Mouse (Mus musculus) MEL (cell line): Measurements from ENCODE around the gene Tspan13. TPM values are rescaled to one million over a fixed set of nuclear protein-coding genes. Genes with fewer than 3 reads are reported as not detected.

Experiments
- DNase-seq: peaks from one replicate; pipeline ENCODE4 v3.0.0; 2011; ENCODE audit warnings: low read depth, low spot score
- H3K27ac ChIP-seq: 2 replicates; pipeline ENCODE4 v1.5.1; 2012; ENCODE audit warnings: low read depth, mild to moderate bottlenecking, control low read depth, low read length, moderate library complexity; ENCODE audit not compliant: control insufficient read depth
- H3K27me3 ChIP-seq, 2 experiments: fragments of 150-350 bp in 1 of 2; sonication (generic) in 1 of 2; 2 replicates each; pipeline ENCODE4 v1.6.1; 2012; ENCODE audit warnings: low read length in 2 of 2, mild to moderate bottlenecking in 2 of 2, improper control_type of control experiment in 1 of 2, moderate library complexity in 1 of 2; ENCODE audit not compliant: insufficient read depth in 2 of 2, control insufficient read depth in 1 of 2
- H3K36me3 ChIP-seq, 2 experiments: 2 replicates each; pipeline ENCODE4 v1.6.1; 2012 to 2014; ENCODE audit warnings: low read length in 2 of 2, improper control_type of control experiment in 1 of 2, inconsistent platforms in 1 of 2, mild to moderate bottlenecking in 1 of 2; ENCODE audit not compliant: insufficient read depth in 2 of 2, control insufficient read depth in 1 of 2
- H3K4me1 ChIP-seq, 2 experiments: fragments of 150-350 bp in 1 of 2; sonication (generic) in 1 of 2; 2 replicates each; pipeline ENCODE4 v1.6.1; 2012; ENCODE audit warnings: low read length in 2 of 2, improper control_type of control experiment in 1 of 2, mild to moderate bottlenecking in 1 of 2; ENCODE audit not compliant: insufficient read depth in 2 of 2, control insufficient read depth in 1 of 2
- H3K4me3 ChIP-seq, 2 experiments: fragments of 150-350 bp in 1 of 2; sonication (generic) in 1 of 2; 2 replicates each; pipeline ENCODE4 v1.5.1; 2012; ENCODE audit warnings: low read depth in 2 of 2, low read length in 2 of 2, mild to moderate bottlenecking in 2 of 2, moderate library complexity in 2 of 2, control low read depth in 1 of 2, improper control_type of control experiment in 1 of 2; ENCODE audit not compliant: control insufficient read depth in 1 of 2, insufficient read depth in 1 of 2
- H3K79me2 ChIP-seq: 2 replicates; pipeline ENCODE4 v1.6.1; 2012; ENCODE audit warnings: mild to moderate bottlenecking, low read length, moderate library complexity; ENCODE audit not compliant: control insufficient read depth, poor library complexity, insufficient read depth
- H3K9ac ChIP-seq: 2 replicates; pipeline ENCODE4 v1.6.1; 2012; ENCODE audit warnings: low read depth, mild to moderate bottlenecking, control low read depth, low read length, moderate library complexity; ENCODE audit not compliant: control insufficient read depth, poor library complexity, severe bottlenecking
- H3K9me3 ChIP-seq: fragments of 150-350 bp; sonication (generic); replicated peaks from 2 replicates; pipeline ENCODE4 v1.6.1; 2012; ENCODE audit warnings: mild to moderate bottlenecking, low read length, improper control_type of control experiment, moderate library complexity; ENCODE audit not compliant: insufficient read depth
- BHLHE40 ChIP-seq: IDR thresholded peaks from 2 replicates; pipeline ENCODE4 v1.6.1; 2012; ENCODE audit warnings: low read depth, mild to moderate bottlenecking, inconsistent platforms, low read length, improper control_type of control experiment, borderline replicate concordance
- CHD1 ChIP-seq: IDR thresholded peaks from 2 replicates; pipeline ENCODE4 v1.6.1; 2012; ENCODE audit warnings: low read depth, mild to moderate bottlenecking, inconsistent platforms, low read length, improper control_type of control experiment
- CHD2 ChIP-seq: IDR thresholded peaks from 2 replicates; pipeline ENCODE4 v1.6.1; 2011; ENCODE audit warnings: low read length, improper control_type of control experiment
- CTCF ChIP-seq, 3 experiments: IDR thresholded peaks in 2 of 3; conservative IDR thresholded peaks in 1 of 3; 2 replicates each; pipeline ENCODE4 v1.5.1; 2011 to 2012; ENCODE audit warnings: low read length in 3 of 3, low read depth in 2 of 3, mild to moderate bottlenecking in 2 of 3, improper control_type of control experiment in 1 of 3, inconsistent platforms in 1 of 3, mixed read lengths in 1 of 3, moderate library complexity in 1 of 3; ENCODE audit not compliant: control insufficient read depth in 1 of 3, insufficient read depth in 1 of 3, poor library complexity in 1 of 3, severe bottlenecking in 1 of 3
- E2F4 ChIP-seq: IDR thresholded peaks from 2 replicates; pipeline ENCODE4 v1.6.1; 2011; ENCODE audit warnings: low read depth, low read length, improper control_type of control experiment, borderline replicate concordance
- ELF1 ChIP-seq: IDR thresholded peaks from 2 replicates; pipeline ENCODE4 v1.6.1; 2014; ENCODE audit warnings: low read depth, mild to moderate bottlenecking, inconsistent platforms, low read length, improper control_type of control experiment, moderate library complexity
- EP300 ChIP-seq, 2 experiments: IDR thresholded peaks; 2 replicates each; pipeline ENCODE4 v1.6.1; 2011; ENCODE audit warnings: improper control_type of control experiment in 2 of 2, low read length in 2 of 2, low read depth in 1 of 2, mild to moderate bottlenecking in 1 of 2
- ETS1 ChIP-seq: IDR thresholded peaks from 2 replicates; pipeline ENCODE4 v1.6.1; 2012; ENCODE audit warnings: low read depth, mild to moderate bottlenecking, inconsistent platforms, low read length, improper control_type of control experiment, moderate library complexity
- GABPA ChIP-seq: IDR thresholded peaks from 2 replicates; pipeline ENCODE4 v1.6.1; 2012; ENCODE audit warnings: low read depth, mild to moderate bottlenecking, inconsistent platforms, low read length, improper control_type of control experiment, moderate library complexity
- GATA1 ChIP-seq: IDR thresholded peaks from 2 replicates; pipeline ENCODE4 v1.6.1; 2011; ENCODE audit warnings: low read depth, low read length, improper control_type of control experiment
- JUND ChIP-seq: IDR thresholded peaks from 2 replicates; pipeline ENCODE4 v1.6.1; 2011; ENCODE audit warnings: low read depth, mild to moderate bottlenecking, improper control_type of control experiment, low read length
- KAT2A ChIP-seq: conservative IDR thresholded peaks from 2 replicates; pipeline ENCODE4 v1.6.1; 2012; ENCODE audit warnings: low read depth, low read length, improper control_type of control experiment, inconsistent platforms
- MAX ChIP-seq: IDR thresholded peaks from 2 replicates; pipeline ENCODE4 v1.6.1; 2011; ENCODE audit warnings: low read length, improper control_type of control experiment
- MAZ ChIP-seq: IDR thresholded peaks from 2 replicates; pipeline ENCODE4 v1.6.1; 2012; ENCODE audit warnings: low read depth, mild to moderate bottlenecking, inconsistent platforms, low read length, improper control_type of control experiment
- MEF2A ChIP-seq: IDR thresholded peaks from 2 replicates; pipeline ENCODE4 v1.6.1; 2014; ENCODE audit warnings: low read depth, mild to moderate bottlenecking, inconsistent platforms, low read length, improper control_type of control experiment; ENCODE audit not compliant: poor library complexity, insufficient replicate concordance, severe bottlenecking; ENCODE audit errors: extremely low read depth
- MXI1 ChIP-seq: IDR thresholded peaks from 2 replicates; pipeline ENCODE4 v1.6.1; 2011; ENCODE audit warnings: mild to moderate bottlenecking, low read depth, low read length, improper control_type of control experiment
- MYB ChIP-seq: IDR thresholded peaks from 2 replicates; pipeline ENCODE4 v1.6.1; 2011; ENCODE audit warnings: mild to moderate bottlenecking, low read depth, low read length, improper control_type of control experiment
- MYC ChIP-seq: IDR thresholded peaks from 2 replicates; pipeline ENCODE4 v1.6.1; 2011; ENCODE audit warnings: low read depth, mild to moderate bottlenecking, low read length, improper control_type of control experiment, moderate library complexity
- NELFE ChIP-seq: IDR thresholded peaks from 2 replicates; pipeline ENCODE4 v1.6.1; 2011; ENCODE audit warnings: low read depth, low read length, improper control_type of control experiment
- POLR2A ChIP-seq, 2 experiments: IDR thresholded peaks; 2 replicates each; pipeline ENCODE4 v1.6.1; 2011 to 2012; ENCODE audit warnings: low read length in 2 of 2, mild to moderate bottlenecking in 2 of 2, control low read depth in 1 of 2, improper control_type of control experiment in 1 of 2, low read depth in 1 of 2, moderate library complexity in 1 of 2; ENCODE audit not compliant: control insufficient read depth in 1 of 2, insufficient read depth in 1 of 2, poor library complexity in 1 of 2
- RAD21 ChIP-seq: IDR thresholded peaks from 2 replicates; pipeline ENCODE4 v1.6.1; 2011; ENCODE audit warnings: mild to moderate bottlenecking, low read depth, low read length, improper control_type of control experiment
- RCOR1 ChIP-seq: IDR thresholded peaks from 2 replicates; pipeline ENCODE4 v1.6.1; 2012; ENCODE audit warnings: low read depth, mild to moderate bottlenecking, inconsistent platforms, low read length, improper control_type of control experiment
- SMC3 ChIP-seq: IDR thresholded peaks from 2 replicates; pipeline ENCODE4 v1.6.1; 2011; ENCODE audit warnings: low read depth, low read length, improper control_type of control experiment
- TBP ChIP-seq: IDR thresholded peaks from 2 replicates; pipeline ENCODE4 v1.8.0; 2011; ENCODE audit warnings: low read depth, low read length, improper control_type of control experiment
- TCF12 ChIP-seq: IDR thresholded peaks from 2 replicates; pipeline ENCODE4 v1.6.1; 2014; ENCODE audit warnings: low read depth, mild to moderate bottlenecking, inconsistent platforms, low read length, improper control_type of control experiment, moderate library complexity
- USF1 ChIP-seq: IDR thresholded peaks from 2 replicates; pipeline ENCODE4 v1.6.1; 2014; ENCODE audit warnings: low read depth, mild to moderate bottlenecking, inconsistent platforms, low read length, improper control_type of control experiment, moderate library complexity
- ZC3H11A ChIP-seq: IDR thresholded peaks from 2 replicates; pipeline ENCODE4 v1.6.1; 2012; ENCODE audit warnings: low read depth, mild to moderate bottlenecking, inconsistent platforms, low read length, improper control_type of control experiment
- ZKSCAN1 ChIP-seq: IDR thresholded peaks from 2 replicates; pipeline ENCODE4 v1.6.1; 2012; ENCODE audit warnings: low read depth, mild to moderate bottlenecking, inconsistent platforms, low read length, improper control_type of control experiment, moderate library complexity
- ZMIZ1 ChIP-seq: IDR thresholded peaks from 2 replicates; pipeline ENCODE4 v1.6.1; 2012; ENCODE audit warnings: low read depth, mild to moderate bottlenecking, inconsistent platforms, low read length, improper control_type of control experiment, moderate library complexity
- ZNF384 ChIP-seq: IDR thresholded peaks from 2 replicates; pipeline ENCODE4 v1.6.1; 2012; ENCODE audit warnings: low read depth, mild to moderate bottlenecking, inconsistent platforms, low read length, improper control_type of control experiment
- polyA plus RNA-seq, 2 experiments: library from polyadenylated mRNA; stranded (reverse) in 1 of 2; unstranded in 1 of 2; fragments of >175 nt in 1 of 2; fragments of >200 nt in 1 of 2; gene quantifications; 2 replicates each; pipeline versions ENCODE4 v1.2.1 to v1.2.4; 2012; ENCODE audit warnings: low replicate concordance in 2 of 2, low read depth in 1 of 2; ENCODE audit not compliant: insufficient read length in 2 of 2, insufficient read depth in 1 of 2, missing spikeins in 1 of 2
- total RNA-seq: library from RNA; depleted of rRNA; stranded (reverse); fragments of 300-350 nt; gene quantifications from 2 replicates; pipeline ENCODE4 v1.2.3, GENCODE M21; 2012

Tspan13 gene
- total and polyA plus RNA-seq, 3 experiments: 23.0 to 37.5 TPM; not detected in 1

DNA sequence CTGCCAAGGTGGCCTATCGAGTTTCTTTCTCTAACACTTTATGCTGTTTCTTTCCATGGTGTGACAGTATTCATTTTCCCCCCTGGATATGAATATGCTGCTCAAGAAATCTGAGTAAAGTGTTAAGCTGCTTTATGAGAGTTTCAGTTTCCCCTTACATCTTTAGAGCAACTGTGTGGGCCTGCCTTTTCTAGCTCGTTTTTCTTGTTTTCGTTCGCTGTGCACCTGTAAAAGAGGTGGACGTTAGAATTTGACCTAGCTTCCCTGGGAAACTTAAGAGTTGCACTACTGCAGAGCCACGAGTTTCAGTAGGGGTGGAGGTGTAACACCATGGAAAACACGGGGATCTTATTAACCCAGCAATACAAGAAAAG, 75.5 kb downstream of the Tspan13 start:
- peaks cover 0 to 10% of the 10 kb centered on the region in 2 experiments; a peak in 2 of 4 replicates for H3K36me3 ChIP-seq
- peaks cover 10% of the 10 kb centered on the region in 2 experiments for H3K4me1 ChIP-seq
- DNase-seq: no peak
- H3K27ac ChIP-seq: peak overlapping the region; percentile 85
- H3K4me3 ChIP-seq: peak overlapping the region; percentile 10 to 30; a peak in 3 of 4 replicates
- TF ChIP-seq ZMIZ1 (peak; percentile 21; the same call in 1 of the 2 replicates), ZNF384 (no peak)
- TF ChIP-seq, all 39 proteins: peak for 1
- H3K9ac ChIP-seq: peak overlapping the region; percentile 38
- H3K79me2 ChIP-seq: no peaks in the 10 kb centered on the region
- no peaks in the 10 kb centered on the region for H3K27me3 ChIP-seq
- no peaks in the 10 kb centered on the region for H3K9me3 ChIP-seq

DNA sequence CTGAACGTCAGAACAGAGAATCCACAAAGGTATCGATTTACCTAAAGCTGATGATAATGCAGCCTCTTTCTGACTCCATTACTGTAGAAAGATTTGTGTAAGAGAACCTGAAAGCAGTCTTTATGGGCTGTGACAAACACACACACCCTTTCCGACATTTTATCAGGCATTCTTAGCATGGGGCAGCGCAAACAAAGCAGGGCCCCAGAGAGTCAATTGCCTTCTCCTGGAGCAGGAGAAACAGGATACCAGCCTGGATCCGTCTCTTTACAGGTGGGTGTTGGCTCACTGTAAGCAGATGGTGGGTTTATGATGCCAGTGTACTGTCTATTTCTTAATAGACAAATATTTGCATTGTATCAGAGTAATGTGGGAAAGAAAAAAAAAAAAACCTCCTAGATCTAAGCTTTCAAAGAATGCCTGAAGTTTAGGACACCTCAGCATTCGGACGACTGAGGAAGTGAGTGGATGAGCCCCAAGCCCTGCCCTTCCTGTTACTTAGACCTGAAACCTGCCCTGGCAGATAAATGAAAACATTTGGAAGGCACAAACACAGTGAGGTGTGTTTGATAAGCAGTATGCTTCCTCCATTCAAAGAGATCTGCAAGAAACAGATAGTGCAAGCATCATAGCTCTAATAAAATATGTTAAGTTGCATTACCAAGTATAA, 76.1 kb downstream of the Tspan13 start:
- Histone ChIP-seq H3K4me3 (peak overlapping the region; percentile 34 to 38), H3K27ac (peak overlapping the region; percentile 93), H3K9ac (peak overlapping the region; percentile 55), H3K4me1 (peaks cover 10% of the 10 kb centered on the region in 2 experiments), H3K9me3 (no peaks in the 10 kb centered on the region), H3K79me2 (no peaks in the 10 kb centered on the region), H3K27me3 (no peaks in the 10 kb centered on the region), H3K36me3 (peaks cover 0 to 10% of the 10 kb centered on the region in 2 experiments; a peak in 2 of 4 replicates)
- peak; percentile 92 for DNase-seq
- TF ChIP-seq E2F4 (no peak), TBP (peak; percentile 39; the same call in 1 of the 2 replicates), MAX (no peak), USF1 (no peak), ZMIZ1 (0 out of 2 replicates have a peak, but pooled peaks have one; percentile 31), ZNF384 (peak; percentile 87), CHD2 (peak; percentile 14; the same call in 1 of the 2 replicates), GATA1 (peak; percentile 97), MYC (peak; percentile 49; the same call in 1 of the 2 replicates), NELFE (peak; percentile 34; the same call in 1 of the 2 replicates), POLR2A (IDR thresholded peaks at IDR 0.05; ENCODE audit: control insufficient read depth in 1 of 2, insufficient read depth in 1 of 2, low read depth in 1 of 2, low read length in 2 of 2, poor library complexity in 1 of 2) (peak in 1 of 2 experiments; percentile 26; a peak in 1 of 4 replicates), CTCF (IDR thresholded peaks at IDR 0.05 in 2 of 3, conservative IDR thresholded peaks at IDR 0.05 in 1 of 3; ENCODE audit: control insufficient read depth in 1 of 3, insufficient read depth in 1 of 3, low read depth in 2 of 3, low read length in 3 of 3, poor library complexity in 1 of 3, severe bottlenecking in 1 of 3) (no peak), RCOR1 (peak; percentile 91), ZC3H11A (no peak), CHD1 (no peak), MAZ (no peak), ZKSCAN1 (no peak), MEF2A (no peak), TCF12 (peak; percentile 98), MYB (peak; percentile 55; the same call in 1 of the 2 replicates), BHLHE40 (peak; percentile 8; the same call in 1 of the 2 replicates), ETS1 (peak; percentile 93), MXI1 (no peak; the same call in 1 of the 2 replicates), ELF1 (peak; percentile 55; the same call in 1 of the 2 replicates), SMC3 (no peak), EP300 (IDR thresholded peaks at IDR 0.05; ENCODE audit: low read depth in 1 of 2, low read length in 2 of 2) (peak; percentile 98), KAT2A (peak; percentile 36; the same call in 1 of the 2 replicates), RAD21 (no peak), GABPA (no peak), JUND (no peak)
